ENCODE assay signal across 9 mouse cellular contexts in genomic region chr11:43530043-43530442, GRCm38 (mm10). TPM values are rescaled to one million over a fixed set of nuclear protein-coding genes. Genes with fewer than 3 reads are reported as not detected.
DNase-seq lines count a peak whose midpoint lies in the region; ATAC-seq and TF ChIP-seq lines count a peak whose summit lies in the region.
"Had no signal": no experiment of that assay in that cellular context is flagged by ENCODE, and none has a peak within 500 bp of the region (broad histone marks: within the 10 kb centered on the region; RNA-seq: fewer than 3 reads in every experiment).

No protein-coding gene starts in this region.

- H3K4me1 ChIP-seq in heart, adult 2 months (ENCODE audit: control insufficient read depth, insufficient read depth, low read length) = no peaks in the 10 kb centered on the region; the same call in none of the 2 replicates
- peaks cover 49% of the 10 kb centered on the region for H3K4me1 ChIP-seq in E14TG2a.4 (replicated peaks; ENCODE audit: low read depth, low read length)
- H3K4me1 ChIP-seq in forebrain, embryonic 16.5 days (replicated peaks; ENCODE audit: control insufficient read depth, insufficient read depth, low read length) = peaks cover 11% of the 10 kb centered on the region; the same call in 1 of the 2 replicates
- peaks cover 8% of the 10 kb centered on the region for H3K4me1 ChIP-seq in limb, embryonic 14.5 days (ENCODE audit: control insufficient read depth, insufficient read depth, low read length)

- DNase-seq in heart, adult 11 months = peak; percentile 59
- no peak for DNase-seq in heart, adult 2 months
- DNase-seq in limb, embryonic 14.5 days (ENCODE audit: low spot score) = no peak
- DNase-seq in frontal cortex, postnatal 36 days (ENCODE audit: low spot score in 2 of 2) = no peak
- DNase-seq in layer of hippocampus, postnatal 36 days = no peak
- no peak for DNase-seq in ovary, postnatal 14 days (ENCODE audit: low spot score)

- 67% methylated on average over 3 of the region's 3 CpGs for WGBS in heart, adult 2 months
- WGBS in forebrain, embryonic 16.5 days = 21% methylated on average over 3 of the region's 3 CpGs
- 11% methylated on average over 3 of the region's 3 CpGs for WGBS in limb, embryonic 14.5 days

- intact Hi-C loops in heart, adult 2 months (cut with DNase I) = no loop called here

- H3K4me3 ChIP-seq in heart, adult 2 months = no peak overlapping the region
- 0 out of 2 replicates have a peak overlapping the region, but pooled peaks have one; percentile 14 for H3K4me3 ChIP-seq in E14TG2a.4 (replicated peaks; ENCODE audit: low read length)
- H3K4me3 ChIP-seq in forebrain, embryonic 16.5 days (replicated peaks; ENCODE audit: low read length) = 0 out of 2 replicates have a peak overlapping the region, but pooled peaks have one; percentile 4
- H3K4me3 ChIP-seq in limb, embryonic 14.5 days (replicated peaks; ENCODE audit: low read length) = no peak overlapping the region; the same call in none of the 2 replicates

- TF ChIP-seq EP300 in heart, adult 2 months (IDR thresholded peaks at IDR 0.05; ENCODE audit: insufficient read depth, low read depth, low read length) = no peak

- TF ChIP-seq CTCF in heart, adult 2 months (IDR thresholded peaks at IDR 0.05) = no peak
- TF ChIP-seq CTCF in E14TG2a.4 (conservative IDR thresholded peaks at IDR 0.05; ENCODE audit: low read length) = no peak

- H3K9ac ChIP-seq in heart, adult 2 months (ENCODE audit: low read depth, low read length) = no peak overlapping the region
- 0 out of 2 replicates have a peak overlapping the region, but pooled peaks have one; percentile 14 for H3K9ac ChIP-seq in forebrain, embryonic 16.5 days (replicated peaks; ENCODE audit: low read depth, low read length)
- 0 out of 2 replicates have a peak overlapping the region, but pooled peaks have one; percentile 12 for H3K9ac ChIP-seq in limb, embryonic 14.5 days (ENCODE audit: low read depth, low read length, severe bottlenecking)

- no peaks in the 10 kb centered on the region for H3K27me3 ChIP-seq in heart, adult 2 months (ENCODE audit: control insufficient read depth, insufficient read depth, low read length)
- H3K27me3 ChIP-seq in E14TG2a.4 (ENCODE audit: insufficient read depth, low read length) = peaks cover 34% of the 10 kb centered on the region
- no peaks in the 10 kb centered on the region for H3K27me3 ChIP-seq in forebrain, embryonic 16.5 days (replicated peaks; ENCODE audit: control insufficient read depth, insufficient read depth, low read length)
- H3K27me3 ChIP-seq in limb, embryonic 14.5 days (ENCODE audit: control insufficient read depth, insufficient read depth, low read length) = no peaks in the 10 kb centered on the region

- H3K79me2 ChIP-seq in heart, adult 2 months (replicated peaks; ENCODE audit: control insufficient read depth, insufficient read depth, low read length) = no peaks in the 10 kb centered on the region

- no peaks in the 10 kb centered on the region for H3K9me3 ChIP-seq in E14TG2a.4 (ENCODE audit: low read length)
- H3K9me3 ChIP-seq in forebrain, embryonic 16.5 days (ENCODE audit: control insufficient read depth, low read length) = no peaks in the 10 kb centered on the region
- H3K9me3 ChIP-seq in limb, embryonic 14.5 days (ENCODE audit: control insufficient read depth, low read length) = no peaks in the 10 kb centered on the region

- peak overlapping the region; percentile 27 for H3K4me2 ChIP-seq in forebrain, embryonic 16.5 days (ENCODE audit: low read length)
- peak overlapping the region; percentile 89 for H3K4me2 ChIP-seq in limb, embryonic 14.5 days (replicated peaks; ENCODE audit: low read depth, low read length, severe bottlenecking)

- no peak overlapping the region for H3K27ac ChIP-seq in heart, adult 2 months
- no peak overlapping the region for H3K27ac ChIP-seq in forebrain, embryonic 16.5 days (ENCODE audit: low read length)
- no peak overlapping the region for H3K27ac ChIP-seq in limb, embryonic 14.5 days (replicated peaks; ENCODE audit: low read depth, low read length)

- TF ChIP-seq POLR2A in heart, adult 2 months (IDR thresholded peaks at IDR 0.05; ENCODE audit: insufficient read depth, low read depth, low read length) = no peak
- no peak for TF ChIP-seq POLR2A in limb, embryonic 14.5 days (IDR thresholded peaks at IDR 0.05; ENCODE audit: borderline replicate concordance, extremely low read depth, insufficient read depth, insufficient read length)

- peaks cover 2% of the 10 kb centered on the region; the same call in 1 of the 2 replicates for H3K36me3 ChIP-seq in heart, adult 2 months (ENCODE audit: control insufficient read depth, insufficient read depth, low read length)
- H3K36me3 ChIP-seq in E14TG2a.4 (ENCODE audit: insufficient read depth, low read length) = 0 out of 2 replicates have a peak, but pooled peaks cover 7% of the 10 kb centered on the region
- H3K36me3 ChIP-seq in forebrain, embryonic 16.5 days (ENCODE audit: control insufficient read depth, insufficient read depth) = no peaks in the 10 kb centered on the region
- peaks cover 20% of the 10 kb centered on the region for H3K36me3 ChIP-seq in limb, embryonic 14.5 days (ENCODE audit: control insufficient read depth, insufficient read depth, low read length)

- no peak for ATAC-seq in forebrain, embryonic 16.5 days
- ATAC-seq in limb, embryonic 14.5 days (ENCODE audit: low FRiP score, low read depth) = no peak

RNA-seq across cellular contexts. Expression of gene Ccnjl, which starts 1.5 kb away (rescaled TPM):
- total RNA-seq in heart, adult 2 months (2021) = 1 to 10 TPM; 2.1 to 3.0 TPM
- 2.0 and 2.9 TPM in 2 replicates for polyA plus RNA-seq in heart, adult 2 months (2012; rRNA removed)
- 9.5 and 13.5 TPM in 2 replicates for polyA plus RNA-seq in forebrain, embryonic 16.5 days (2015; fragmentation: Nextera tagmentation; extraction: Ambion mirVana)
- polyA plus RNA-seq in limb, embryonic 14.5 days (2012; rRNA removed) = 5.1 and 5.9 TPM in 2 replicates
- 7.7 and 11.5 TPM in 2 replicates for polyA plus RNA-seq in limb, embryonic 14.5 days (2014; fragmentation: Nextera tagmentation; extraction: Ambion mirVana)
- total RNA-seq in layer of hippocampus, postnatal 36 days (2021) = 10 to 100 TPM in 1 of 2 experiments, 1 to 10 TPM in 1; 8.3 to 11.3 TPM
- polyA plus RNA-seq: erythroblast, embryonic 14.5 days had no signal

RNA-seq across cellular contexts. Expression of gene C1qtnf2, which starts 56.0 kb away (rescaled TPM):
- 1 to 10 TPM; 4.7 to 5.3 TPM for total RNA-seq in heart, adult 2 months (2021)
- polyA plus RNA-seq in heart, adult 2 months (2012; rRNA removed) = 7.8 and 10.8 TPM in 2 replicates
- polyA plus RNA-seq in forebrain, embryonic 16.5 days (2015; fragmentation: Nextera tagmentation; extraction: Ambion mirVana) = 5.9 and 6.5 TPM in 2 replicates
- polyA plus RNA-seq in limb, embryonic 14.5 days (2012; rRNA removed) = 32.7 and 32.9 TPM in 2 replicates
- polyA plus RNA-seq in limb, embryonic 14.5 days (2014; fragmentation: Nextera tagmentation; extraction: Ambion mirVana) = 40.3 and 46.1 TPM in 2 replicates
- total RNA-seq in layer of hippocampus, postnatal 36 days (2021) = 1 to 10 TPM; 1.2 to 1.6 TPM
- polyA plus RNA-seq: erythroblast, embryonic 14.5 days had no signal

RNA-seq across cellular contexts. Expression of gene 4933415A04Rik, which starts 56.8 kb away (rescaled TPM):
- total RNA-seq in heart, adult 2 months (2021) = under 1 TPM; 0.26 to 0.68 TPM
- polyA plus RNA-seq in heart, adult 2 months (2012; rRNA removed) = 0.23 and 0.29 TPM in 2 replicates
- polyA plus RNA-seq in forebrain, embryonic 16.5 days (2015; fragmentation: Nextera tagmentation; extraction: Ambion mirVana) = 2.7 and 3.3 TPM in 2 replicates
- polyA plus RNA-seq in limb, embryonic 14.5 days (2012; rRNA removed) = 0.61 and 0.70 TPM in 2 replicates
- 2.2 and 3.6 TPM in 2 replicates for polyA plus RNA-seq in limb, embryonic 14.5 days (2014; fragmentation: Nextera tagmentation; extraction: Ambion mirVana)
- total RNA-seq in layer of hippocampus, postnatal 36 days (2021) = 1 to 10 TPM; 1.3 to 2.5 TPM
- polyA plus RNA-seq: erythroblast, embryonic 14.5 days had no signal

Comparison
In these comparisons a context has a peak if more than half of its experiments do, and no peak if none do; other contexts are left out.
1. H3K4me3 ChIP-seq: peak in E14TG2a.4 (single experiment) and forebrain, embryonic 16.5 days (single experiment); none in heart, adult 2 months (single experiment) and limb, embryonic 14.5 days (single experiment).